Mouse (Mus musculus) embryonic stem cell, embryonic (primary cell): ENCODE data around the gene 4930432M17Rik.

Experiments
- CTCF ChIA-PET, 4 experiments: fragments of 300-600 bp in 2 of 4; fragments of 350-600 bp in 2 of 4; sonication (Branson Sonifier 250); formaldehyde crosslinking; loops; one replicate each; lab custom pipeline; 2022; ENCODE audit warnings: inconsistent platforms in 2 of 4; lab: Charles Lee
- POLR2A ChIA-PET, 4 experiments: fragments of 300-600 bp in 2 of 4; fragments of 350-600 bp in 2 of 4; sonication (Branson Sonifier 250); formaldehyde crosslinking; loops; one replicate each; lab custom pipeline; 2022; ENCODE audit warnings: antibody characterized with exemption in 4 of 4, inconsistent platforms in 1 of 4; lab: Charles Lee

The 4930432M17Rik gene

DNA sequence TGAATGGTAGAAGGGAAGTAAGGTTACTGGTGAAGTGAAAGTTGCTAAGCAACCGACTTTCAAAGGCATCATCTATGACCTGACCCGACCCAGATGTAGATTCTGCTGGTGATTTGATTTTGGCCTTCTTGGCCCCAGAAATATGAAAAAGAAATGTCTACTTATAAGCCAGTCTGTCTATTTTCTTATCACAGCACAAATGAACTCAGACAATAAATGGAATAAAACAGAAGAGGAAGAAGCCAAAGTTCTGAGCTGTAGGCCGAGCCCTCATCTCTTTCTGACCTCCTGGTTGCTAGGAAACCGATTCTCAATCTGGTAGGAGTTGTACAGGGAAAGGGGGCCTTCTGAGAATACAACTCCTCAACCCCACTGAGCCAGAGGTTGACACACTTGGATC is at the start of gene 4930432M17Rik:
Gene 4930432M17Rik, plus strand, starts transcription at position 301 of the 400 bp plus-strand sequence.
- ChIA-PET CTCF (interaction anchor here in 1 of 4 experiments (0.6 kb wide), 1 partner anchor 92 kb away, joined by 3 read pairs; no protein-coding TSS in a partner anchor), POLR2A (interaction anchor here in 1 of 4 experiments (1.3 to 2.8 kb wide), 2 partner anchors 17 to 53 kb away, joined by 4 to 9 read pairs; partner anchors contain the start of gene F3)

DNA sequence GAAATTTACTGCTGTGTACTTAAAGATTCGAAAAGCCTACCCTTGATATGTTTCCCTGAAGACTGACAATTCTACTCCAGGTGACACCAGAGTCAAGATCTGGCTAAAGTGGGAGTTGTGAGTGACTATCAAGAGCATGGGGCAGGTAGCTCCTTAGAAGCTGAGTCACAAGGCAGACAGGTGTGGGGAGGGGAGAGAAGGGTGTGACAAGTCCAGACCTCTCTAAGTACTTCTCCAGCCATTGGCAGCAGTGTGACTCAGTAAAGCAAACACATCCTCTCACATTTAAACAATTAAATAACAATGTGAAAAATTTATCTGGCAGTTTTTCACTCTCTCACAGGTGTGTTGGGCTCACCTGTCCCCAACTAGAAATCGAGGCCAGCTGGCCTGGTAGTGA is 44.9 kb upstream of the 4930432M17Rik start:
- CTCF ChIA-PET: no interaction called here
- POLR2A ChIA-PET: interaction anchor here in 2 of 4 experiments (0.6 to 2.1 kb wide), 12 partner anchors 10 to 111 kb away, joined by 3 to 8 read pairs (median 4); partner anchors contain the start of gene F3 (in 1 of the 2)

DNA sequence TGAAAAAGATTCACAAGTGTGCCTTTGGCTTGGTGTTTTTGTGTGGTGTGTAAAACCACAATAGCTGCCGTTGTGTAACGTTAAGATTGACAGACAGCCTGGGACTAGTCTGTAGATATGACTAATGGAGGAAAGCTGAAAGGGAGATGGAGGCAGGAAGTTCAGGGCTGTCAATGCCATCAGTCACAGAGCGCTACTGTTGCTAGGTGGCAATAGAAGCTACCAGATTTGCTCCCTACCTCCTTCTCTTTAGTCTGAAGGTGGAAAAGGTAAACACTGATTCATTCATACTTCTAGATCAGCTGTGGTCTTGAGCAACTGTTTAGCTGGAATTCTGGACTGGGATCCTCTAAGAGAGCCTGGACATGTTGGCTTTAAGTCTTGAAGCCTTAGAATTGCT is 44.3 kb upstream of the 4930432M17Rik start:
- ChIA-PET POLR2A (interaction anchor here in 2 of 4 experiments (0.6 to 2.1 kb wide), 12 partner anchors 9 to 110 kb away, joined by 3 to 8 read pairs (median 4); no protein-coding TSS in a partner anchor), CTCF (interaction anchor here in 3 of 4 experiments (0.6 to 0.8 kb wide), 3 partner anchors 111 to 140 kb away, joined by 4 to 6 read pairs (median 5); no protein-coding TSS in a partner anchor)

DNA sequence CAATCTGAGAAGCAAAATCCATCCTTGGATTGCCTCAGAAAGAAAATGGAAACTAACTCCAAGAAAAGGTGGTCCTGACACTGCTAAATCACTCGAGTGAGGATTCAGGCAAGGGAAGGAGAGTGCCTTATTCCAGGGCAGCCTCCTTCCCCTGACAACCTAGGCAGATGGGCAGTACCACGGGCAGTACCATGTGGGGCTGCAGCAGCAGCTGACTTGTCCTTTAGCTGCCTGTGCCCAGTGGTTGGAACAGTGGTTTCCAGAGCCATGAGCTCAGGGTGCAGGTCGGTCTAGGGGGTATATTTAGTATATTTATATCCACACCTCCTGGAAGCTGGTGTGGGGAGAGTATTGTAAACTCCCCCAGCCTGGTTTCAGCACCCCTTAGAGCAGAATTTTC is 42.3 kb upstream of the 4930432M17Rik start:
- ChIA-PET CTCF (interaction anchor here in 1 of 4 experiments (1.6 kb wide), 1 partner anchor 108 kb away, joined by 3 read pairs; no protein-coding TSS in a partner anchor), POLR2A (interaction anchor here in 3 of 4 experiments (0.8 to 2.4 kb wide), 14 partner anchors 8 to 205 kb away, joined by 3 to 11 read pairs (median 4); no protein-coding TSS in a partner anchor)

DNA sequence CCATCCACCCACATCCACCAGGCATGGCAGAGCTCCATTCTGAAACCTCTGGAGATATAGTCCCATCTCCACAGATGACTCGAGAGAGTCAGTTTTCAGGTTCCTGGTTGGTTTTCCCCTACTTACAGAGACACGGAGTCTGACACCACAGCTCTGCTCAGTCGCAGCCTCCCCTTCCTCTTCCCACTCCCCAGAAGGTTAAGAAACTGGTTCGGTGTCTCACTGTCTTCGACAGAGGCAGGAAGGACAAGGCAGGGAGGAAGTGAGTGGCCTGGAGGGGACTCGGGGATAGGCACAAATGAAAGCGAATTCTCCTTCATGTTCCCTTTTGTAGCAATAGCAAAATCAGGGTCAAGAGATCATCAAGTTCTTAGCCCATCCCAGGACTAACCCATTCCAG is 39.9 kb upstream of the 4930432M17Rik start:
- ChIA-PET POLR2A (interaction anchor here in 2 of 4 experiments (0.7 to 1.7 kb wide), 5 partner anchors 10 to 108 kb away, joined by 3 to 5 read pairs (median 3); no protein-coding TSS in a partner anchor), CTCF (interaction anchor here in 2 of 4 experiments (0.6 to 1.1 kb wide), 2 partner anchors 95 to 106 kb away, joined by 3 read pairs; no protein-coding TSS in a partner anchor)

DNA sequence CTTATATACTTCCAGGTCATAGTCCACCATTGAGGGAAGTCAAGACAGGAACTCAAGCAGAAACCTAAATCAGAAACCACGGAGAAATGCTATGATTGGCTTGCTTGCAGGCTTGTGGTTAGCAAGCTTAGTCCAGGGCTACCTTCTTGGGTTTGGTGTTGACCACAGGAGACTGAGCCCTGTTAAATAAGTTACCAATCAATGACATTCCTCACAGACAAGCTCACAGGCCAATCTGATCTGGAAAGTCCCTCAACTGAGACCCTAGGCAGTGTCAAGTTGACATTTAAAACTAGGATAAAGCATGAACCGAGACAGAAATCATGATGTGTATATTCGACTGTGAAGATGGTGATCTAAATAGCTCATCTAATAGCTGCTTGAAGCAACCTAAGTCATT is 35.6 kb upstream of the 4930432M17Rik start:
- CTCF ChIA-PET: interaction anchor here in 1 of 4 experiments (1.9 kb wide), 1 partner anchor 101 kb away, joined by 7 read pairs; no protein-coding TSS in a partner anchor

DNA sequence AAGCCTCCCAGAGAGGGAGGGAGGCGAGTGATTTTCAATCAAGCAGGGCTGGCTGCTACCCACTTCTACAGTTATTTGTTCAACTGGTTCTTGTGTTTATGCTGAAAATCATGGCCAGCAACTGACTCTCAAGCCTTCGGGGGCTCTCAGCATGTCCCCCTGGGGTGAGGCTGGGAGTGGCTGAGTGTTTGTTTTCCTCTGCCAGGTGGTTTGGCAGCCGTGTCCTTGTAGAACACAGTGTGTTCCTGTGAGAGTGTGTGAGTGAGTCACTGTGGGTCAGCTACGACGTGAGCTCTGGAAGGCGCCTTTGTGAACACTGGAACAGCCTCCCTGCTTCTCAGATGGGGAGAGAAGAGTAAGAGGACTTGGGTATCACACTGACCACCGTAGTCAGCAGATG is 35.1 kb upstream of the 4930432M17Rik start:
- CTCF ChIA-PET: interaction anchor here in 1 of 4 experiments (1.9 kb wide), 1 partner anchor 101 kb away, joined by 7 read pairs; no protein-coding TSS in a partner anchor
- POLR2A ChIA-PET: interaction anchor here in 3 of 4 experiments (0.9 to 3.2 kb wide), 13 partner anchors 9 to 101 kb away, joined by 3 to 12 read pairs (median 4); no protein-coding TSS in a partner anchor

More for the DNA sequence above, 35.6 kb upstream of the 4930432M17Rik start:
- POLR2A ChIA-PET: interaction anchor here in 3 of 4 experiments (1.0 to 3.2 kb wide), 9 partner anchors 9 to 102 kb away, joined by 3 to 12 read pairs (median 3); no protein-coding TSS in a partner anchor

DNA sequence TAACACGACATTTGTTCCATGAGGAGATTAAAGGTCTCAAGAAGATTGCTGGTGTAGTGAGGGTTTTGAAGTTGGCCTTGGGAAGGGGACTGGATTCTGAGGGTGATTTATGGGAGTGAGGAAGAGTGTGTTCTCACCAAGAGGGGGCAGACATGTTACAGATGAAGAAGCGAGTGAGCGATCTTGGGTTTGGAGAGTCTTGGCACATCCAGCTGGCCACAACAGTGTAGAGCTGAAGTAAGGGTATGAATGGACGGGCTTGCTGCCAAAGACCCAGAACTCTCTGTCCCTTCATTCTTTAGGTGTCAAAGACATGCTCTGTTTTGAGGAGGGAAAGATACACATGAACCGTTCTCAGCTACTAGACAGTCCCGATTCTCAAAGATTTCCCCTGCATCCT is 34.2 kb upstream of the 4930432M17Rik start:
- POLR2A ChIA-PET: interaction anchor here in 3 of 4 experiments (0.5 to 3.2 kb wide), 12 partner anchors 8 to 292 kb away, joined by 3 to 12 read pairs (median 4); no protein-coding TSS in a partner anchor
- CTCF ChIA-PET: interaction anchor here in 2 of 4 experiments (1.0 to 1.9 kb wide), 2 partner anchors 100 kb away, joined by 3 to 7 read pairs; no protein-coding TSS in a partner anchor

DNA sequence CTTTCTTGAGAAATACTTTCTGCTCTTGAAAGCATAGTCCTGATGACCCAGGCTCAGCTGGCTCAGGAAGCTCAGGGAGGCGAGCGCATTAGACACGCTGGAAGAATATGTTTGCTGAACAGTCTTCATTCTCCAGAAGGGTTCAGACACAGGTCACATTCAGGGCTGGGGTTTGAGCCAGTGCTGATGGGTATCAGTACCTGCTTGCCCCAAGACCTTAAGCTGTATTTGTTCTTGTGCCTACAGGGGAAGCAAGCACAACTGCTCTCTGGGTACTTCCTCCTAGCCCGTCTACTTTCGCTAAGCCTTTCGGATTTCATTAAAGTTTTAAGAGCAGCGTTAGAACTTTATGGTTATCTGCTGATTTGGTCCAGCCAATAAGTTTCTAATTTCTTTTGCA is 33.8 kb upstream of the 4930432M17Rik start:
- POLR2A ChIA-PET: interaction anchor here in 3 of 4 experiments (1.0 to 3.2 kb wide), 7 partner anchors 9 to 100 kb away, joined by 3 to 12 read pairs (median 5); no protein-coding TSS in a partner anchor
- CTCF ChIA-PET: interaction anchor here in 2 of 4 experiments (1.0 to 1.9 kb wide), 2 partner anchors 99 to 100 kb away, joined by 3 to 7 read pairs; no protein-coding TSS in a partner anchor

DNA sequence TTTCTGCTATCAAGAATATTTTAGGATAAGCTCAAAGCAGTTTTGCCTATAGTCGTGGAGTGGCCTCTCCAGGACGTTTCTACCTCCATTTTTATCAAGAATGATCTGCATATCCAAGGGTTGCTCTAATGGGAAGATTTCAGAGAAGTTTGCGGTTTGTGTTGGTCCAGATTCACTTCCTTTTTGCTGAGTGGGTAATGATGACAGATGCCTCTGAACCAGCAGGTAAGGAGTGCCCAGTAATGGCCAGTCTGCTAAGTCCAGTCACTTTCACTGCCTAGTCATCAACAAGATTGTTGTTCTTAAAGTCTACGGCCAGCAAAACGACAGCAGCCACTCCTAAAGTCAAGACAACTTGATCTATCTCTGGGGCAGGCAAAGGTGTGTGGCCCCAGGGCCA is 32.8 kb upstream of the 4930432M17Rik start:
- CTCF ChIA-PET: no interaction called here
- POLR2A ChIA-PET: interaction anchor here in 1 of 4 experiments (0.7 kb wide), 1 partner anchor 216 kb away, joined by 3 read pairs; no protein-coding TSS in a partner anchor

DNA sequence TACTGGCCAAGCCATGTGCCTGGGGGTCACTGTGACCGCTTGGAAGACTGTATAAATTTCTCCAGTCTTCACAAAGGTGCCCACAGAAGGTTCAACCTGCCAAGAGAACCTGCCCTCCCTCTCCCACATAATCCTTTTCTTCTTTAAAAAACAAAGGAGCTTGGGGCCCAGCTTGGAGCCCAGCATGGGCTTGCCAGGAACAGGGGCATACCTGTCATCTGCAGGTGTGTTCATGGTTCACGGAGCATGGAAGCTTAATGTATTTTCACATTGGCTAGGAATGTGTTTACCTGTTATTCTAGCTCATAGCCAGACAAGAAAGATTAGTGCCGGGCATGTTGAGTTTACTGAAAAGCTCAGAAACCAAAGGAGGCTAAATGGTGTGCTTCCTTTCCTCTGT is 32.3 kb upstream of the 4930432M17Rik start:
- ChIA-PET POLR2A (interaction anchor here in 2 of 4 experiments (0.7 to 0.8 kb wide), 2 partner anchors 18 to 215 kb away, joined by 3 read pairs; no protein-coding TSS in a partner anchor), CTCF (no interaction called here)

DNA sequence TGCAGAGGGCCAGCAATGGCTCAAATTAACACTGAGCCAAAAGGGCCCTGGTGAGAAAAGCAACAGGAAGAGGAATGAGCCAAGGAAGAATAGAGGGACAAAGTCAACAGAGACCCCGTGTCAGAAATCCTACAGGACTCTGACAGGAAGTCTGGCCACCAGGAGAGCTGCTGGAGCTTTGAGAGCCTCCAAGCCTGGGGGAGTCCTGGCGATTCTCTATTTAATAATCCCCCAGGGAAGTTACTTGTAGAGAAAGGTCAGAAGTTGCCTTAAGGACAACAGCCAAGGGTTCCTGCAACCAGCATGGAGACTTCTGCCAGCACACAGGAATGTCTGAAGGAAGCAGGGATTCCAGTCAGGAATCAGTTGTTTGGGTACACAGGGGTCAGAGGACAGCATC is 30.0 kb upstream of the 4930432M17Rik start:
- POLR2A ChIA-PET: interaction anchor here in 1 of 4 experiments (1.1 kb wide), 1 partner anchor 63 kb away, joined by 5 read pairs; no protein-coding TSS in a partner anchor

DNA sequence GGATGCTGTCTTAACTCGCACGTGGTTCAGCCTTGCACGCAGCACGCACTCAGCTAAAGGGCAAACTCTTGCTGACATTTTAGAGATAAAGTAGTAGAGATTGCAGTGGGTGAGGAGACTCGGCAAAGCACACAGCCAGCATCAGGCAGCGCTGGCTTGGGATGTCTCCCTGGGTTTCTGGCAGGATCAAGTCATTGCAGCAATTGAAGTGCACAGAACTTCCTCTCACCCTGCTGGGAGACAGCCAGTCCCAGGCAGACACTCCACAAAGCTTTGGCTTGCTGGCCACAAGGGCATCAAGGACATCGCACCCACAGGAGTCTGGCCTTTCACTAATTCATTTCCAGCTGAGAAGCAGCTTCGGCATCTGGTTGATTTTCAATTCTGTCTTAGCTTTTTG is 27.3 kb upstream of the 4930432M17Rik start:
- POLR2A ChIA-PET: interaction anchor here in 3 of 4 experiments (0.5 to 2.2 kb wide), 5 partner anchors 18 to 93 kb away, joined by 3 to 12 read pairs (median 3); no protein-coding TSS in a partner anchor
- CTCF ChIA-PET: interaction anchor here in 1 of 4 experiments (0.6 kb wide), 1 partner anchor 93 kb away, joined by 3 read pairs; no protein-coding TSS in a partner anchor

More for the DNA sequence above, 30.0 kb upstream of the 4930432M17Rik start:
- CTCF ChIA-PET: no interaction called here

DNA sequence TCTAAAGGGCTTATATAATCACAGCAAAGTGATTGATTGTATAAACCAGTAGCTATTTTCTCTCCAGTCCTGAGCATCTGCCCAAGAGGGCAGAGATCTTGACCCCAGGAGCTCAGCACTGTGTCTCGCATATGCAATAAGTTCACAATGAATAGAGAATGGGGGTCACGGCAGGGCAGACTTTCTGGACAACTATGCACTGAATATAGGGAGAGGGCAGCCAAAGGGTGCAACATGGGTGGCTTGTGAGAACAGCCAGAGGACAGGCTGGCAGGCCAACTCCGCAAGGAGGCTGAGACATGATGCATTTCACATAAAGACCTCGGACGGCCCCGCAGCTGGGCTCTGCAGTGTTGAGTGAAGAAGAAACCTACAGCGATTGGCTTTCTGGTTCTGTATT is 25.1 kb upstream of the 4930432M17Rik start:
- CTCF ChIA-PET: no interaction called here
- POLR2A ChIA-PET: interaction anchor here in 2 of 4 experiments (0.7 to 2.4 kb wide), 11 partner anchors 10 to 98 kb away, joined by 3 to 12 read pairs (median 4); no protein-coding TSS in a partner anchor

DNA sequence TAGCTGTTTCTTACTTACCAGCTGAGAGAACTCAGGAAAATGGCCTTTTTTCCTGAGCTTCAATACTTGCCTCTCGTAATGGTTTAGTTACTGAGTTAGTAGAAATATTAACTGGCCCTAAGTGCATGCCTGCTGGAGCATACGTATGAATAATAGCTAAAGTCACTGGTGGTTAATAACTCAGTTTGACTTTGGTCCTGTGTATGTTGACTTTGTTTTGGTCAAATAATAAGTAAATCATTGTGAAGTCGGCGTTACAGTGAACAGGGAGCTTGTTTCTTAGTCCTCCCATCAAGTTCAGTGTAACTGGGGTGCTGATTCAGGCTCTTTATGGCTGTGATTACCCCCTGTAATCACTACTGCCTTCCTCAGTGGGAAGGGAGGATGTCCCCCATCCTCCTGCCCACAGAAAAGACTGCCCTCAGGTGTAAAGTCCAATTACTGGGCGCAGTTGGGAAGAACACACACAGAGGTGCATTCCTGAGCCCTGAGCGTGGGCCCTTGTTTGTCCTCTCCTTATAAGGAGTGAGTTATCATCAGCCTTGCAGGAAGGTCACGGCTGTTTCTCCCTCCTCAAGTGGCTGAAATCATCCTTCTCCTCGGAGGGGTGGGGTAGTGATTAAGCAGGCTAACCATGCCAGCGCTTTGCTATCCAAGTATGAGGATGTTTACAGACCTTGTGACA is 24.1 kb upstream of the 4930432M17Rik start:
- ChIA-PET CTCF (interaction anchor here in 1 of 4 experiments (0.6 kb wide), 1 partner anchor 468 kb away, joined by 3 read pairs; no protein-coding TSS in a partner anchor), POLR2A (interaction anchor here in 3 of 4 experiments (0.7 to 2.4 kb wide), 9 partner anchors 9 to 118 kb away, joined by 3 to 9 read pairs (median 3); no protein-coding TSS in a partner anchor)

DNA sequence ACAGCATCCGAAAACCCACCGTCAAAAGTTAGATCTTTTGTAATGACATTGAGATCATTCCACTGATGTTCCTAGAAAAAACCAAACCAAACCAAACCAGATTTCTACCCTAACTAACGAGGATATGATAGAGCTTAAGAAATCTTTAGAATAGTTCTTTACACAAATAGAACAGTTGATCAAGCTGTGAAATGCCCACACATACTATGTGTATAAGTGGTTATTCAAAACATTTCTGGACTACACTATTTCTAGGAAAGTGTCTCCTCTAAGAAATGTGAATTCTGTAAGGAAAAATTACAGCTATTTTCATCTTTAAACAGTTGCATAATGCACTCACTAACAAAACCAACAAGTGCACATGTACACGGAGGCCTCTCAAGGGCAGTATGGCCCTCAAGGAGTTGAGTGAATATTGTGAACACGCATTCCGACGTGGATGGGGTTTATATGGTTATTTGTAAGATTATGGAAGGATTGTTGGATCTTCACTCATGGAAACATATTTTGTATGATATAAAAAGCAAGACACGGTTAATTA is 22.3 kb upstream of the 4930432M17Rik start:
- CTCF ChIA-PET: interaction anchor here in 1 of 4 experiments (1.0 kb wide), 1 partner anchor 88 kb away, joined by 3 read pairs; no protein-coding TSS in a partner anchor
- POLR2A ChIA-PET: interaction anchor here in 2 of 4 experiments (1.1 to 1.7 kb wide), 4 partner anchors 46 to 108 kb away, joined by 3 to 5 read pairs (median 4); no protein-coding TSS in a partner anchor

DNA sequence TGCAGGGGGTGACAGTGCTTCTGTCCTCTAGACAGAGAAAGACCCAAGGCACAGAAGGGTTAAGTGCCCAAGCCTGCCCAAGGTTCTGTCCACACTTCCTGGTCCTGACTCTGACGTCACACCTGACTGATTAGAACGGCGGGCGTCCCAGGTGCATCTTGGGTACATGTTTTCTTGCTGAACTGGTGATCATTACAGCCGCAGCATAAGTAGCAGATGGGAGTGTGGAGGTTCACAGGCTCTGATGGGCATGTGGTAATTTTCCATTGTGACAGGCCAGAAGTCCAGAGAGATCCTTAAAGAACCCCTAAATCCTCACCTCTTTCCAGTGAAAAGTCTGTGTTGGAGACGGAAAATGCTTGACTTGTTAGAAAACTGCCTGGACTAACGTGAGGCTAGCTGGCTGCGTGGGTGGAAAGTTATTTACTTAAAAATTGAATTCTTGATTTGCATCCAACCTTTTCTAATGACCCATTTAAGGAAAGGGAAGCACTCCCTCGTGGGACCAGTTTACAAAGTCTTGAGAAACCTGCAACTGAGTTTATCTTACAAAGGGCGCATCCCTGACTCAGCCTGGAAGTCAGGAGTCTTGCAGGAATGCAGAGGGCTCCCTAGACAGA is 20.4 kb upstream of the 4930432M17Rik start:
- ChIA-PET POLR2A (interaction anchor here (0.6 to 1.3 kb wide), 5 partner anchors 8 to 644 kb away, joined by 3 to 7 read pairs (median 3); partner anchors contain the start of genes Bcar3 (in 1 of the 4) and F3 (in 1 of the 4)), CTCF (interaction anchor here in 1 of 4 experiments (0.7 kb wide), 1 partner anchor 86 kb away, joined by 3 read pairs; no protein-coding TSS in a partner anchor)
